Mouse (Mus musculus): ENCODE measurements around the gene Il25. TPM values are rescaled to one million over a fixed set of nuclear protein-coding genes. Genes with fewer than 3 reads are reported as not detected.

Gene Il25
- total and polyA plus RNA-seq, 3 experiments, result not detected

DNA sequence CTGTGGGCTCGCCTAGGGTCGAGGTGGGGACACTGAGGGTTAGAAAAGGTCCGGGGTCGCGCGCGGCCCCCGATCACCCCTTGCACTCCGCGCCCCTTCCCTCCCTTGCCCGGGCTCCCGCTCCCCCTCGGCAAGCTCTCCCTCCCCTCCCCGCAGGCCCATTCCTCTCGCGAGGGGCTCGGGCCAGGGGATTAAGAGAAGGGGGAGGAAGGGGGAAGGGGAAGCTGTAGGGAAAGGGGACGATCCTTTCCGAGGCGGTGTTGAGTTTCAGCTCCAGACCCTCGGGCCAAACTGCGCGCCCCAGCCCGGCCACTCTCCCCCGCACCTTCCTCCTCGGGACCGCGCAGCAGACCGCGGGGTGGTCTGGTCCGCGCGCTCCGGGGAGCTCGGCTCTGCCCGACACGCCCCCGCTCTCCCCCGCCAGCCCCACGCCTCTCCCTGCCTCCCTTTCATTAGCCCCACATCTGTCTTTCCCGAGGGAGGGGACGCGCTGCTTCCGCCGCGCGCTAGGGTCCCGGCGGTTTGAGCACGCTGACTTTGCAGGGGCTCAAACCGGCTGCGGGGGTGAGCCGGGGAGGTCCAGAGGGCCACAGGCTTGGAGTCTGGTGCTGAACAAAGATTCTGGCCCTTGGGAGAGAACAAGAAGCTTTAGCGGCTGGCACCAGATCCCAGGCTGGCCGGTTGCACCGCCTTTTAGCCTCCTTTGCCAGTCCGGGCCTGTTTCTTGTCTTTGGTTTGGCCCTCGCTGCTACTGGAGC lies 5.9 kb upstream of the Il25 start:
- peaks cover 90% of the 10 kb centered on the region for H3K27me3 ChIP-seq (replicated peaks)

DNA sequence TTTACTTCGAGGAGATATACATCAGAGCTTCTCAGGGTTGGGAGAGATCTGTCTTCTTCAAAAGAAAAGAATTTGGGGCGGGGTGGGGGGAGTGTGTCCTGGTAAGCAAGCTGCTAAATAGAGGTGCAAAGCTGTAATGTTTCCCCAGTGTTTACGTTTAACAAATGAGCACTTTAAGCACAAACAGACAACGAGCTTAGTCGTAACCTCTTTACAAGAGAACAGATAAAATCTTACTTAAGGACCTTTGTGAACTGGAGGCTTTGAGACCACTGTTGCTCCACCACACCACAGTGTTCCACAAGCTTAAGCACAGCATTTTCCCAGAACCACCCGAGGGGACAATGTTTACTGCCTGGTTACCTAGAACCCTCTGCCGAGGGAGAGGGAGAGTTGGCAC lies 5.2 kb upstream of the Il25 start:
- no peaks in the 10 kb centered on the region for H3K36me3 ChIP-seq (replicated peaks in 1 of 2; ENCODE audit: control insufficient read depth in 1 of 2, insufficient read depth in 1 of 2, low read length in 1 of 2)
- H3K27me3 ChIP-seq (replicated peaks), result peaks cover 88% of the 10 kb centered on the region
- no peak for TF ChIP-seq TCF12 (IDR thresholded peaks at IDR 0.05; ENCODE audit: low read depth, low read length)
- TF ChIP-seq NRF1 (IDR thresholded peaks at IDR 0.05; ENCODE audit: low read depth, low read length), result no peak
- no peak for TF ChIP-seq GABPA (IDR thresholded peaks at IDR 0.05; ENCODE audit: insufficient replicate concordance, low read depth, low read length)
- TF ChIP-seq MEF2A (IDR thresholded peaks at IDR 0.05; ENCODE audit: borderline replicate concordance, low read depth, low read length), result no peak
- no peak for TF ChIP-seq CHD1 (IDR thresholded peaks at IDR 0.05; ENCODE audit: low read depth, low read length)
- no peak for TF ChIP-seq IRF4 (IDR thresholded peaks at IDR 0.05; ENCODE audit: low read depth, low read length)
- TF ChIP-seq MAZ (IDR thresholded peaks at IDR 0.05; ENCODE audit: low read depth, low read length), result no peak
- TF ChIP-seq EP300 (IDR thresholded peaks at IDR 0.05; ENCODE audit: low read length), result no peak
- no peak for TF ChIP-seq ZNF384 (IDR thresholded peaks at IDR 0.05; ENCODE audit: low read depth, low read length)
- no peak for TF ChIP-seq MAFK (IDR thresholded peaks at IDR 0.05; ENCODE audit: insufficient replicate concordance, low read length)
- no peak for TF ChIP-seq HCFC1 (IDR thresholded peaks at IDR 0.05; ENCODE audit: low read depth, low read length)
- TF ChIP-seq JUND (conservative IDR thresholded peaks at IDR 0.05; ENCODE audit: low read depth, low read length), result no peak
- no peak for TF ChIP-seq NELFE (IDR thresholded peaks at IDR 0.05; ENCODE audit: low read depth, low read length)
- TF ChIP-seq SIN3A (IDR thresholded peaks at IDR 0.05; ENCODE audit: low read length), result no peak
- TF ChIP-seq BHLHE40 (IDR thresholded peaks at IDR 0.05; ENCODE audit: low read depth, low read length), result no peak
- no peak for TF ChIP-seq RAD21 (IDR thresholded peaks at IDR 0.05; ENCODE audit: low read depth, low read length)
- in situ Hi-C loops (cut with MboI; ENCODE audit: low pct_ligation_motif_present, low pct_unique_long_range_greater_than_20kb, low sequenced_read_pairs) (no loop called here), dilution Hi-C loops (cut with MboI; ENCODE audit: extremely low pct_ligation_motif_present, extremely low pct_unique_long_range_greater_than_20kb, low sequenced_read_pairs) (no loop called here)
- no peak overlapping the region for H3K9ac ChIP-seq (ENCODE audit: insufficient read depth, low read depth)
- no peak overlapping the region for H3K4me2 ChIP-seq (ENCODE audit: insufficient read depth, low read depth, poor library complexity, severe bottlenecking)
- peaks cover 0 to 10% of the 10 kb centered on the region in 2 experiments; a peak in 1 of 4 replicates for H3K4me1 ChIP-seq (ENCODE audit: control insufficient read depth in 1 of 2, insufficient read depth in 2 of 2)
- no peak for DNase-seq (ENCODE audit: extremely low read depth)
- no peak overlapping the region for H3K27ac ChIP-seq (ENCODE audit: insufficient read depth, low read depth)
- no peak overlapping the region for H3K4me3 ChIP-seq (replicated peaks in 1 of 3; ENCODE audit: low read depth in 2 of 3, low read length in 2 of 3, poor library complexity in 1 of 3)
- no peaks in the 10 kb centered on the region for H3K79me2 ChIP-seq (replicated peaks; ENCODE audit: control insufficient read depth, extremely low read depth, insufficient read depth, poor library complexity, severe bottlenecking)
- H3K9me3 ChIP-seq (replicated peaks; ENCODE audit: low read length), result peaks cover 4% of the 10 kb centered on the region

More for the DNA sequence above, 5.9 kb upstream of the Il25 start:
- no peak overlapping the region for H3K4me2 ChIP-seq (ENCODE audit: insufficient read depth, low read depth, poor library complexity, severe bottlenecking)
- no peak overlapping the region for H3K9ac ChIP-seq (ENCODE audit: insufficient read depth, low read depth)
- DNase-seq (ENCODE audit: extremely low read depth), result no peak
- H3K4me3 ChIP-seq (replicated peaks in 1 of 3; ENCODE audit: low read depth in 2 of 3, low read length in 2 of 3, poor library complexity in 1 of 3), result no peak overlapping the region
- peaks cover 0 to 5% of the 10 kb centered on the region in 2 experiments; a peak in 1 of 4 replicates for H3K4me1 ChIP-seq (ENCODE audit: control insufficient read depth in 1 of 2, insufficient read depth in 2 of 2)
- peaks cover 4% of the 10 kb centered on the region for H3K9me3 ChIP-seq (replicated peaks; ENCODE audit: low read length)
- H3K27ac ChIP-seq (ENCODE audit: insufficient read depth, low read depth), result no peak overlapping the region
- TF ChIP-seq HCFC1 (IDR thresholded peaks at IDR 0.05; ENCODE audit: low read depth, low read length) (no peak), KAT2A (IDR thresholded peaks at IDR 0.05; ENCODE audit: insufficient replicate concordance, low read length) (no peak), NELFE (IDR thresholded peaks at IDR 0.05; ENCODE audit: low read depth, low read length) (no peak), MAX (IDR thresholded peaks at IDR 0.05; ENCODE audit: low read length) (no peak), MAFK (IDR thresholded peaks at IDR 0.05; ENCODE audit: insufficient replicate concordance, low read length) (no peak), GABPA (IDR thresholded peaks at IDR 0.05; ENCODE audit: insufficient replicate concordance, low read depth, low read length) (no peak), USF2 (conservative IDR thresholded peaks at IDR 0.05; ENCODE audit: low read depth, low read length) (no peak), RAD21 (IDR thresholded peaks at IDR 0.05; ENCODE audit: low read depth, low read length) (no peak), POLR2A (IDR thresholded peaks at IDR 0.05; ENCODE audit: low read depth, low read length) (no peak), RCOR1 (conservative IDR thresholded peaks at IDR 0.05; ENCODE audit: low read depth, low read length) (no peak), JUN (IDR thresholded peaks at IDR 0.05; ENCODE audit: insufficient read depth, low read depth, low read length) (no peak), ZMIZ1 (IDR thresholded peaks at IDR 0.05; ENCODE audit: low read depth, low read length) (no peak), TCF12 (IDR thresholded peaks at IDR 0.05; ENCODE audit: low read depth, low read length) (no peak), MYC (IDR thresholded peaks at IDR 0.05; ENCODE audit: low read depth, low read length) (no peak), USF1 (IDR thresholded peaks at IDR 0.05; ENCODE audit: low read depth, low read length) (no peak), MAZ (IDR thresholded peaks at IDR 0.05; ENCODE audit: low read depth, low read length) (no peak), CTCF (conservative IDR thresholded peaks at IDR 0.05 in 1 of 2, IDR thresholded peaks at IDR 0.05 in 1 of 2; ENCODE audit: low read depth in 2 of 2, low read length in 2 of 2) (no peak), CHD2 (IDR thresholded peaks at IDR 0.05; ENCODE audit: low read length) (no peak)
- dilution Hi-C loops (cut with MboI; ENCODE audit: extremely low pct_ligation_motif_present, extremely low pct_unique_long_range_greater_than_20kb, low sequenced_read_pairs) (no loop called here), in situ Hi-C loops (cut with MboI; ENCODE audit: low pct_ligation_motif_present, low pct_unique_long_range_greater_than_20kb, low sequenced_read_pairs) (no loop called here)
- H3K36me3 ChIP-seq (replicated peaks in 1 of 2; ENCODE audit: control insufficient read depth in 1 of 2, insufficient read depth in 1 of 2, low read length in 1 of 2), result no peaks in the 10 kb centered on the region
- no peaks in the 10 kb centered on the region for H3K79me2 ChIP-seq (replicated peaks; ENCODE audit: control insufficient read depth, extremely low read depth, insufficient read depth, poor library complexity, severe bottlenecking)

Measured in CH12.LX (cell line).